Mouse (Mus musculus): ENCODE results near the gene Pten.

GRCm38 (mm10) chr19:32793901-32794300 is 36.6 kb downstream of the Pten start:
- TF ChIP-seq EP300 (IDR thresholded peaks at IDR 0.05), result no peak
- TF ChIP-seq CTCF (IDR thresholded peaks at IDR 0.05), result no peak
